Mouse (Mus musculus) kidney, postnatal 0 days (tissue): ENCODE measurements around the gene Ica1. TPM values are rescaled to one million over a fixed set of nuclear protein-coding genes. Genes with fewer than 3 reads are reported as not detected.
A peak's percentile ranks its signal among the peaks of the same experiment; 100 is the strongest.

Experiments used
- ATAC-seq: fragments of 200-750 bp; cut with Nextera tagmentation; replicated peaks from 2 replicates; pipeline ENCODE4 v1.8.0; 2017; ENCODE audit warnings: low read depth, moderate number of reproducible peaks, moderate TSS enrichment, moderate library complexity; ENCODE audit not compliant: low FRiP score
- DNase-seq: peaks from one replicate; pipeline ENCODE4 v3.0.0-alpha.2; 2016; ENCODE audit warnings: low spot score
- H3K27ac ChIP-seq: fragments of 300-500 bp; sonication (generic); 2 replicates; pipeline ENCODE4 v1.5.1; 2014; ENCODE audit warnings: mild to moderate bottlenecking
- H3K27me3 ChIP-seq: fragments of 300-500 bp; sonication (generic); 2 replicates; pipeline ENCODE4 v1.6.1; 2014; ENCODE audit warnings: low read length, mixed read lengths; ENCODE audit not compliant: insufficient read depth
- H3K36me3 ChIP-seq: fragments of 300-500 bp; sonication (generic); 2 replicates; pipeline ENCODE4 v1.6.1; 2014; ENCODE audit warnings: low read length, mixed read lengths; ENCODE audit not compliant: insufficient read depth
- H3K4me1 ChIP-seq: fragments of 300-500 bp; sonication (generic); replicated peaks from 2 replicates; pipeline ENCODE4 v1.6.1; 2014; ENCODE audit warnings: antibody characterized with exemption, low read length, mixed read lengths; ENCODE audit not compliant: insufficient read depth
- H3K4me2 ChIP-seq: fragments of 300-500 bp; sonication (generic); 2 replicates; pipeline ENCODE4 v1.6.1; 2014; ENCODE audit warnings: mild to moderate bottlenecking, low read length, moderate library complexity, mixed read lengths
- H3K4me3 ChIP-seq: fragments of 300-500 bp; sonication (generic); replicated peaks from 2 replicates; pipeline ENCODE4 v1.5.1; 2014; ENCODE audit warnings: low read depth, low read length
- H3K9ac ChIP-seq: fragments of 300-500 bp; sonication (generic); 2 replicates; pipeline ENCODE4 v1.6.1; 2014; ENCODE audit warnings: low read depth, low read length
- H3K9me3 ChIP-seq: fragments of 300-500 bp; sonication (generic); replicated peaks from 2 replicates; pipeline ENCODE4 v1.6.1; 2016; ENCODE audit warnings: low read length, inconsistent platforms, mixed read lengths
- CTCF ChIP-seq: IDR thresholded peaks from 2 replicates; pipeline ENCODE4 v1.5.1; 2016; ENCODE audit warnings: antibody characterized with exemption, low read depth, mild to moderate bottlenecking, moderate library complexity
- WGBS: fragments of 180-500 bp; shearing (Covaris S2); extraction: QIAGEN DNeasy Blood & Tissue Kit; methylation state at CpG from one replicate; pipeline ENCODE4 v1.1.7; 2014; 5-methylcytosine and 5-hydroxymethylcytosine counted together
- polyA plus RNA-seq: library from polyadenylated mRNA; unstranded; fragments of >200 nt; fragmentation: Nextera tagmentation; extraction: Ambion mirVana; gene quantifications from 2 replicates; pipeline ENCODE4 v1.2.1, GENCODE M21; 2015

Gene Ica1
- polyA plus RNA-seq, 1 experiment from 2014 or later: 30.1 TPM

- Histone ChIP-seq H3K27ac (no peak overlapping the region), H3K4me3 (no peak overlapping the region), H3K36me3 (no peaks in the 10 kb centered on the region), H3K4me1 (no peaks in the 10 kb centered on the region), H3K9ac (no peak overlapping the region), H3K27me3 (no peaks in the 10 kb centered on the region), H3K9me3 (no peaks in the 10 kb centered on the region), H3K4me2 (no peak overlapping the region)
- peak; percentile 91 for DNase-seq
- WGBS: 49% methylated on average over 8 of the region's 8 CpGs
- ATAC-seq: no peak; the same call in 1 of the 2 replicates
- peak; percentile 89 for TF ChIP-seq CTCF
Measured at GRCm38 (mm10) chr6:8735657-8736492, 42.4 kb downstream of the Ica1 start.

GRCm38 (mm10) chr6:8735044-8735443 is 43.2 kb downstream of the Ica1 start:
- DNase-seq: no peak
- no peak overlapping the region for H3K4me2 ChIP-seq
- H3K9me3 ChIP-seq: no peaks in the 10 kb centered on the region
- no peak for ATAC-seq
- no peak overlapping the region for H3K27ac ChIP-seq
- 85% methylated on average over 3 of the region's 3 CpGs for WGBS
- no peak for TF ChIP-seq CTCF
- no peaks in the 10 kb centered on the region for H3K36me3 ChIP-seq
- H3K4me1 ChIP-seq: no peaks in the 10 kb centered on the region
- H3K9ac ChIP-seq: no peak overlapping the region
- H3K27me3 ChIP-seq: no peaks in the 10 kb centered on the region
- no peak overlapping the region for H3K4me3 ChIP-seq

GRCm38 (mm10) chr6:8732492-8732891 is 45.8 kb downstream of the Ica1 start:
- H3K27ac ChIP-seq: no peak overlapping the region
- DNase-seq (peak; percentile 39), ATAC-seq (peak; percentile 60)
- H3K36me3 ChIP-seq: no peaks in the 10 kb centered on the region
- H3K9ac ChIP-seq: no peak overlapping the region
- no peak overlapping the region for H3K4me3 ChIP-seq
- no peaks in the 10 kb centered on the region for H3K4me1 ChIP-seq
- no peaks in the 10 kb centered on the region for H3K9me3 ChIP-seq
- H3K4me2 ChIP-seq: no peak overlapping the region
- 21% methylated on average over 5 of the region's 5 CpGs for WGBS
- no peak for TF ChIP-seq CTCF
- H3K27me3 ChIP-seq: no peaks in the 10 kb centered on the region

GRCm38 (mm10) chr6:8731656-8732191 is 46.6 kb downstream of the Ica1 start:
- no peak overlapping the region for H3K4me3 ChIP-seq
- no peaks in the 10 kb centered on the region for H3K27me3 ChIP-seq
- ATAC-seq: no peak
- no peak for TF ChIP-seq CTCF
- DNase-seq: peak; percentile 14
- H3K36me3 ChIP-seq: no peaks in the 10 kb centered on the region
- no peak overlapping the region for H3K9ac ChIP-seq
- no peaks in the 10 kb centered on the region for H3K9me3 ChIP-seq
- H3K4me1 ChIP-seq: no peaks in the 10 kb centered on the region
- 23% methylated on average over 4 of the region's 4 CpGs for WGBS
- no peak overlapping the region for H3K27ac ChIP-seq
- H3K4me2 ChIP-seq: no peak overlapping the region

GRCm38 (mm10) chr6:8730433-8730832 is 47.9 kb downstream of the Ica1 start:
- Histone ChIP-seq H3K27me3 (no peaks in the 10 kb centered on the region), H3K9me3 (no peaks in the 10 kb centered on the region), H3K9ac (no peak overlapping the region), H3K4me1 (no peaks in the 10 kb centered on the region), H3K27ac (no peak overlapping the region), H3K36me3 (no peaks in the 10 kb centered on the region), H3K4me3 (no peak overlapping the region), H3K4me2 (no peak overlapping the region)
- TF ChIP-seq CTCF: no peak
- WGBS: 79% methylated on average over 2 of the region's 2 CpGs
- no peak for DNase-seq
- ATAC-seq: no peak

GRCm38 (mm10) chr6:8727806-8728205 is 50.5 kb downstream of the Ica1 start:
- H3K4me1 ChIP-seq: no peaks in the 10 kb centered on the region
- TF ChIP-seq CTCF: no peak
- H3K36me3 ChIP-seq: no peaks in the 10 kb centered on the region
- no peak for DNase-seq
- no peaks in the 10 kb centered on the region for H3K27me3 ChIP-seq
- H3K4me2 ChIP-seq: no peak overlapping the region
- H3K27ac ChIP-seq: no peak overlapping the region
- H3K9me3 ChIP-seq: no peaks in the 10 kb centered on the region
- no peak overlapping the region for H3K4me3 ChIP-seq
- no peak overlapping the region for H3K9ac ChIP-seq
- WGBS: 87% methylated on average over 8 of the region's 8 CpGs
- ATAC-seq: no peak
